Mouse (Mus musculus): ENCODE results near the gene Phldb2. TPM values are rescaled to one million over a fixed set of nuclear protein-coding genes. Genes with fewer than 3 reads are reported as not detected.

Gene Phldb2
- total and polyA plus RNA-seq, 2 experiments from 2014 or later, result 32.8 to 33.2 TPM

GRCm38 (mm10) chr16:45990901-45991676, 37.7 kb upstream of the Phldb2 start:
- Histone ChIP-seq H3K27ac (ENCODE audit: low read depth) (no peak overlapping the region), H3K4me2 (ENCODE audit: low read depth, low read length) (no peak overlapping the region), H3K9me3 (replicated peaks; ENCODE audit: control insufficient read depth, low read length) (no peaks in the 10 kb centered on the region), H3K9ac (replicated peaks; ENCODE audit: low read depth, low read length) (no peak overlapping the region), H3K36me3 (replicated peaks; ENCODE audit: control insufficient read depth, insufficient read depth, low read length) (no peaks in the 10 kb centered on the region), H3K4me1 (ENCODE audit: control insufficient read depth, insufficient read depth) (no peaks in the 10 kb centered on the region), H3K4me3 (ENCODE audit: low read depth, low read length) (no peak overlapping the region), H3K27me3 (ENCODE audit: control insufficient read depth, insufficient read depth, low read length) (no peaks in the 10 kb centered on the region)
- WGBS, result 50% methylated on average over 10 of the region's 10 CpGs
- ATAC-seq (ENCODE audit: insufficient read depth, low read depth) (no peak), DNase-seq (ENCODE audit: low spot score) (no peak)
- TF ChIP-seq CTCF (IDR thresholded peaks at IDR 0.05; ENCODE audit: low read depth) (peak; percentile 22), EP300 (IDR thresholded peaks at IDR 0.05; ENCODE audit: low read depth) (no peak)

- Histone ChIP-seq H3K27me3 (ENCODE audit: control insufficient read depth, insufficient read depth, low read length) (no peaks in the 10 kb centered on the region), H3K27ac (ENCODE audit: low read depth) (no peak overlapping the region), H3K9ac (replicated peaks; ENCODE audit: low read depth, low read length) (no peak overlapping the region), H3K4me1 (ENCODE audit: control insufficient read depth, insufficient read depth) (no peaks in the 10 kb centered on the region), H3K36me3 (replicated peaks; ENCODE audit: control insufficient read depth, insufficient read depth, low read length) (no peaks in the 10 kb centered on the region), H3K4me3 (ENCODE audit: low read depth, low read length) (no peak overlapping the region), H3K9me3 (replicated peaks; ENCODE audit: control insufficient read depth, low read length) (no peaks in the 10 kb centered on the region), H3K4me2 (ENCODE audit: low read depth, low read length) (no peak overlapping the region)
- TF ChIP-seq EP300 (IDR thresholded peaks at IDR 0.05; ENCODE audit: low read depth) (no peak), CTCF (IDR thresholded peaks at IDR 0.05; ENCODE audit: low read depth) (no peak)
- WGBS, result 67% methylated on average over 1 of the region's 1 CpGs
- DNase-seq (ENCODE audit: low spot score) (no peak), ATAC-seq (ENCODE audit: insufficient read depth, low read depth) (no peak)
These were observed 32.8 kb upstream of the Phldb2 start for GRCm38 (mm10) chr16:45986236-45986635.

- 71% methylated on average over 4 of the region's 4 CpGs for WGBS
- no peak overlapping the region for H3K4me2 ChIP-seq (ENCODE audit: low read depth, low read length)
- ATAC-seq (ENCODE audit: insufficient read depth, low read depth) (no peak), DNase-seq (ENCODE audit: low spot score) (no peak)
- no peak for TF ChIP-seq CTCF (IDR thresholded peaks at IDR 0.05; ENCODE audit: low read depth)
- no peak for TF ChIP-seq EP300 (IDR thresholded peaks at IDR 0.05; ENCODE audit: low read depth)
- H3K4me3 ChIP-seq (ENCODE audit: low read depth, low read length), result no peak overlapping the region
- no peaks in the 10 kb centered on the region for H3K36me3 ChIP-seq (replicated peaks; ENCODE audit: control insufficient read depth, insufficient read depth, low read length)
- no peaks in the 10 kb centered on the region for H3K4me1 ChIP-seq (ENCODE audit: control insufficient read depth, insufficient read depth)
- no peaks in the 10 kb centered on the region for H3K9me3 ChIP-seq (replicated peaks; ENCODE audit: control insufficient read depth, low read length)
- no peak overlapping the region for H3K9ac ChIP-seq (replicated peaks; ENCODE audit: low read depth, low read length)
- H3K27me3 ChIP-seq (ENCODE audit: control insufficient read depth, insufficient read depth, low read length), result no peaks in the 10 kb centered on the region
- no peak overlapping the region for H3K27ac ChIP-seq (ENCODE audit: low read depth)
These were observed 31.5 kb upstream of the Phldb2 start for GRCm38 (mm10) chr16:45984610-45985606.

- Histone ChIP-seq H3K36me3 (replicated peaks; ENCODE audit: control insufficient read depth, insufficient read depth, low read length) (no peaks in the 10 kb centered on the region), H3K27ac (ENCODE audit: low read depth) (no peak overlapping the region), H3K4me2 (ENCODE audit: low read depth, low read length) (no peak overlapping the region), H3K9ac (replicated peaks; ENCODE audit: low read depth, low read length) (no peak overlapping the region), H3K9me3 (replicated peaks; ENCODE audit: control insufficient read depth, low read length) (no peaks in the 10 kb centered on the region), H3K4me1 (ENCODE audit: control insufficient read depth, insufficient read depth) (no peaks in the 10 kb centered on the region), H3K4me3 (ENCODE audit: low read depth, low read length) (no peak overlapping the region), H3K27me3 (ENCODE audit: control insufficient read depth, insufficient read depth, low read length) (no peaks in the 10 kb centered on the region)
- no peak for DNase-seq (ENCODE audit: low spot score)
- 98% methylated on average over 1 of the region's 1 CpGs for WGBS
- TF ChIP-seq CTCF (IDR thresholded peaks at IDR 0.05; ENCODE audit: low read depth) (no peak), EP300 (IDR thresholded peaks at IDR 0.05; ENCODE audit: low read depth) (no peak)
- ATAC-seq (ENCODE audit: insufficient read depth, low read depth), result no peak
These were observed 22.9 kb upstream of the Phldb2 start for GRCm38 (mm10) chr16:45976251-45976650.

GRCm38 (mm10) chr16:45973959-45974686, 20.7 kb upstream of the Phldb2 start:
- WGBS, result 40% methylated on average over 9 of the region's 9 CpGs
- Histone ChIP-seq H3K9me3 (replicated peaks; ENCODE audit: control insufficient read depth, low read length) (no peaks in the 10 kb centered on the region), H3K27ac (ENCODE audit: low read depth) (no peak overlapping the region), H3K4me2 (ENCODE audit: low read depth, low read length) (no peak overlapping the region), H3K36me3 (replicated peaks; ENCODE audit: control insufficient read depth, insufficient read depth, low read length) (no peaks in the 10 kb centered on the region), H3K4me1 (ENCODE audit: control insufficient read depth, insufficient read depth) (no peaks in the 10 kb centered on the region), H3K9ac (replicated peaks; ENCODE audit: low read depth, low read length) (no peak overlapping the region), H3K4me3 (ENCODE audit: low read depth, low read length) (no peak overlapping the region), H3K27me3 (ENCODE audit: control insufficient read depth, insufficient read depth, low read length) (no peaks in the 10 kb centered on the region)
- no peak for DNase-seq (ENCODE audit: low spot score)
- TF ChIP-seq EP300 (IDR thresholded peaks at IDR 0.05; ENCODE audit: low read depth), result no peak
- TF ChIP-seq CTCF (IDR thresholded peaks at IDR 0.05; ENCODE audit: low read depth), result peak; percentile 43
- no peak for ATAC-seq (ENCODE audit: insufficient read depth, low read depth)
